Mouse (Mus musculus): ENCODE results near the gene Asphd2.
"Not testable (repeated sequence)": the region's sequence is repeated elsewhere in the genome, so short reads cannot be mapped to it uniquely, and the experiment has no call there.

The Asphd2 gene

GRCm38 (mm10) chr5:112394779-112395443 lies at the start of gene Asphd2:
Gene Asphd2 (minus strand): TSS chr5:112394866.
- peak; percentile 90 for DNase-seq (ENCODE audit: low spot score)

GRCm38 (mm10) chr5:112438535-112438934 lies 43.9 kb upstream of the Asphd2 start:
- DNase-seq (ENCODE audit: low spot score): no peak

DNA sequence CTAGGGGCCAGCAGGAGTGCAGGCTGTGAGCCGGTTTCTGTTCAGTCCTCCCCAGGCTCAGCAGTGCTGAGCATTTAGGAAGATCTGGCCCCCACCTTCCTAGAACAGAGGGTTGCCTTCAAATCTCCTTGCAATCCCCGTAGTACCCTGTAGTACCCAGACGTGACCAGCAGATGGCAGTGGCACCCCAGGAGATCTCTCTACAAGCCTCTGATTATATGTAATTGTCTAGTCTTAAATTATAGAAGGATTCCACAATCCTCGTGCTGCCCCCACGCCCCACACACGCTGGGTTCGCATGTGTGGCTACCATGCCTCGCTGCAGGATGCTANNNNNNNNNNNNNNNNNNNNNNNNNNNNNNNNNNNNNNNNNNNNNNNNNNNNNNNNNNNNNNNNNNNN lies 38.3 kb upstream of the Asphd2 start:
- DNase-seq (ENCODE audit: low spot score): peak; percentile 82

- DNase-seq (ENCODE audit: low spot score): no peak
Observed at GRCm38 (mm10) chr5:112432033-112432432, 37.4 kb upstream of the Asphd2 start.

DNA sequence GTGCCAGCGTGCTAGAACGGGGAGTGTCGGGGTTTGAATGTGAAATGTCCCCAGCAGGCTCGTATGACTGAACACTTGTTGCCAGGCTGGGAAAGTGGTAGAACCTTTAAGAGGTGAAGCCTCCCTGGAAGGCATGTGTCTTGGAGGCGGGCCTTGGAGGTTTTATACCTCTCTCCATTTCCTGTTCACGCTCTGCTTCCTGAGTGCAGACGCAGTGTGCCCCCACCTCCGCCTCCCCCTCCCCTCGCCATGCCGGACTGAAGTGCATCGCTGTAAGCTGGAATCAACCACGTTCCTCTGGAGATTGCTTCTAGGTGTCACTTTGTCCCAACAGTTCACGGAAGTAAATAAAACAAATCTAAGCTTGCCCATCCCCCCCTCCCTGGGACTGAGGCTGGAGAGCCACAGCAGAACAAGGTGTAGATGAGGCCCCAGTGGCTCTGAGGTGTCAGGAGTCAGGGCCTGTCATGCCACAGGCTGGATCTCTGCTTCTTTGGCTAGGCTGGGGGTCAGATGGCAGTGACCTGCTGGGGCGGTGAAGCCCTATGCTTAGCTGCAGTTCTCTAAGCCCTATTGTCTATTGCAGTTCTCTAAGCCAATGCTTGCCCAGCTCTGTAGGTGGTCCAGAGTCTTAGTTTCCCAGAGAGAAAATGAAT lies 36.6 kb upstream of the Asphd2 start:
- DNase-seq (ENCODE audit: low spot score): peak; percentile 31

DNA sequence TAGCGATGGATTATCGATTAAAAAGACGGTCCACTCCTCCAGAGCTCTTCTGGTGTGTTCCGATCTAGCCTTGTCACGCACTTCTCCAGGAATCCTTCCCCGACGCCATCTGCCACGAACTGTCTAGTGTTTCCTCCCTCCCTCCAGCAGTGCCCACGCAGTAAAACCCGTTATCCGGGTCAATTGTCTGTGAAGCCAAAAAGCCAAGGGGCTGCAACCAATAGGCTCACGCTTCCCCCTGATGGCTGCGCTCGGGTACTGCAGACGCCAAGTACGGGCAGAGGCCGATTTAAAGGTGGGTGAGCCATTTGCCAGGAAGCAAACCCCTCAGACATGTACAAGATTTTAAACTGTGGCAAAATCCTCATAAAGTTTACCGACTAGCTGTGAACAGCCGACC lies 34.3 kb upstream of the Asphd2 start:
- peak; percentile 87 for DNase-seq (ENCODE audit: low spot score)

DNA sequence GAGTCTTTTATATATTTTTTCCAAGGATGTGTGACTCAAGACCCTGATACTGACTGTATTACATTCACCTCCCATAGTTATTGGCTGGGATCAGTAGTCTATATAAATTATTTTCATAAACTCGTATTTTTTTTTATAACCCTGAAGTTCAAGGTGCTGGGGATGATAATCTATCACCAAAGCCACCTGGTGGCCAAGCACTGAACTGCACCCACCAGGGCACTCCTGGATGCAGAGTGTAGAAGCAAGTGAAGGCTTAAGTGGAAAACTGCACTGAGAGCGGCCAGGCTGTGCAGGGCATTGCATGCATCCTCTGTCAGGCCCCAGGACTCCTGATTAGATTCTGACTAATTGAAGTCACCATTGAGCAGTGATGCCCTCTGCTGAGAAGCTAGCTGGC lies 32.6 kb upstream of the Asphd2 start:
- peak; percentile 80 for DNase-seq (ENCODE audit: low spot score)

GRCm38 (mm10) chr5:112426635-112427034 lies 32.0 kb upstream of the Asphd2 start:
- DNase-seq (ENCODE audit: low spot score): no peak

- peak; percentile 66 for DNase-seq (ENCODE audit: low spot score)
Observed at GRCm38 (mm10) chr5:112419535-112419934, 24.9 kb upstream of the Asphd2 start.

DNA sequence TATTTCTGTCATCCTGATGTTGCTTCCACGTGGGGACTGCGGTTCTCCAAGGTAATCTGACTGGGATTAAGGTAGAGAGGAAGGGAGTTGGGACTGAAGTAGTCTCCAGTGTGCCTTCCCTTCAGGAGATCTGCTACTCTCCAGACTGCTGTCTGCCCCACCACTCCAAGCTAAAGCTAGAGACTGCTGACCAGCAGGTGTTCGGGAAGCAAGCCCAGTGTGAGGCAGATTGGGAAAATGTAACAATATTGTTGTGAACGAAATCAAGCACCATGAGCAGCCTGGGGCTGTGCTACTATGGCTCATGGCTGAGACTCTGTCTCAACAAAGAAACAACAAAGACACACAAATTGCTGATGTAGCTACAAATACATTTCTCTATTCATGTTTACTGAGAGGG lies 23.4 kb upstream of the Asphd2 start:
- DNase-seq (ENCODE audit: low spot score): no peak

DNA sequence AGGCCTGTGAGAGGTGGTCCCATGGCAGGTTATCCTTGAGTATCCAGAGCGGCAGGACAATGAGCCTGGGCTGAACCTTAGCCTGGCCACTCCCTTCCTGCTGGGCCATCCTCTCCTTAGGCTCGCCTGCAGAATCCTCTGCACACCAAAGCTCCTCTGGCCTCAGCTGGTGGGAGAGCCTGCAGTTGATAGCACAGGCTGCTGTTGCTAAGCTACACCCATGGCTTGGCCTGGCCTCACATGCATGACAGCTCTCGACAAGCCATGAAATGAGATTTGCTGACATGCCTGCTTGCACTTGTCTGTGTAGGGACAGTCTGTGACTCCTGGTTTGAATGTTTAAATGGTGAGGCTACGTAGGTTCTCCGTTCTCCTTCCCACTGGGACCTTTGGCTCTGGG lies 22.0 kb upstream of the Asphd2 start:
- DNase-seq (ENCODE audit: low spot score): peak; percentile 45

DNA sequence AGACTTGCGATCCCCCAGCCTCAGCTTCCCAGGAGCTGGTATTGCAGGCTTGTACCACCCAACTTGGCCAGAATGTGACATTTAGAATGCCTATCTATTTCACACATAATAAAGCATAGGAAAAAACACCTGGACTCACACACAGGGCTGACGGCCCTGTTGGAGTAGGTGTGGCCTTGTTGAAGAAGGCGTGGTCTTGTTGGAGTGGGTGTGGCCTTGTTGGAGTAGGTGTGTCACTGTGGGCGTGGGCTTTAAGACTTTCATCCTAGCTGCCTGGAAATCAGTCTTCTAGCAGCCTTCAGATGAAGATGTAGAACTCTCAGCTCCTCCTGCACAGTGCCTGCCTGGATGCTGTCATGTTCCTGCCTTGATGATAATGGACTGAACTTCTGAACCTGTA lies 18.1 kb upstream of the Asphd2 start:
- not testable (repeated sequence) for DNase-seq (ENCODE audit: low spot score)

GRCm38 (mm10) chr5:112411514-112412335 lies 17.1 kb upstream of the Asphd2 start:
- DNase-seq (ENCODE audit: low spot score): peak; percentile 77

DNA sequence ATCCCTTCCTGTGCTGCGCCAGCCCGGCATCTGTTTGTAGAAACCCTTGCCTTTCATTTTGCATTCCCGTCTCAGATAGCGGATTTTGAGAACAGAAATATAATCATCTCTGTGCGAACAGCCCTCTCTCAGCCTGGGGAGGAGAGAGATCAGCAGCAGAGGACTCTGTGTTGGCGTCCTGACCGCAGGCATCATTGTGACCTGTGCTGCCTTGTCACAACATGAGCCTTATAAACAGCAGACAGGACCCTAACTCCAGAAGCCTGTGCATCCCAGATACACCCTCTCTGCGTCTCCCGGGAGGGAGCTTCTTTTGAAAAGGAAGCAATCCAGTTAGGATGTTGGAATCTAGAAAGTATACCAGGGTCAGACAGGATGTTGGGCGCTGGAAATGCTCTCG lies 16.4 kb upstream of the Asphd2 start:
- no peak for DNase-seq (ENCODE audit: low spot score)

DNA sequence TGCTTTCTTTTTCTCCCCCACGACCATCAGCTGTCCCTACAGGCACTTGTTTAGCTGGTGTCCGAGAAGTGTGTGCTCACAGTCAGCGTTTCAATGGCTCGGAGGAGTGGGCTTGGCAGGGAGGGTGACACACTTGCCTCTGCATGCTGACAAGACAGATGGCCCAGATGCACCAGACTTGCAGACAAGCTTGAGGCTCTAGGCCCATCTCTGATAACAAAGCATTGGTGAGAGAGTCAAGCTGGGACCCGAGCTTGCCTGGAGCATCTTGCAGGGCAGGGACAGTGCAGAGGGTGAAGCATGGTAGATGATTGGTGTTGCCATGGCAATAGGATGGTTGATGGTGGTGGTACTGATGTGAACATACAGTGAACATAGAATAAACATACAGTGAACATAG lies 14.6 kb upstream of the Asphd2 start:
- DNase-seq (ENCODE audit: low spot score): no peak

DNA sequence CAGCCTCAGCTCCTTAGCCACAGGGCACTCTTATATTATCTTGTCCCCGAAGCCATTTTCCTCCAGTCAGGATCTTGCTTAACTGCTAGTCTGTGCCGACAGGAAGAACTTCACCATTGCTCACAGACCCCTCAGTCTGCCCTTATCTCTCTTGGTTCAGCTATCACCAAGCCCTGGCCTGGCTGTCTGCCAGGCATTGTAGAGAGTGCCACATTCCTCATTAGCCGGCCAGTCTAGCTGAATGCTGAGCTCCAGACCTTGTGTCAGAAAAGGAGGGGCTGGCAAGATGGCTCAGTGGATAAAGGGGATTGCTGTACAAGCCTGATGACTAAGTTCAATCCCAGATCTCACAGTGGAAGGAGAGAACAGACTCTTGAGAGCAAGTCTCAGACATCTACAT lies 11.4 kb upstream of the Asphd2 start:
- no peak for DNase-seq (ENCODE audit: low spot score)

DNA sequence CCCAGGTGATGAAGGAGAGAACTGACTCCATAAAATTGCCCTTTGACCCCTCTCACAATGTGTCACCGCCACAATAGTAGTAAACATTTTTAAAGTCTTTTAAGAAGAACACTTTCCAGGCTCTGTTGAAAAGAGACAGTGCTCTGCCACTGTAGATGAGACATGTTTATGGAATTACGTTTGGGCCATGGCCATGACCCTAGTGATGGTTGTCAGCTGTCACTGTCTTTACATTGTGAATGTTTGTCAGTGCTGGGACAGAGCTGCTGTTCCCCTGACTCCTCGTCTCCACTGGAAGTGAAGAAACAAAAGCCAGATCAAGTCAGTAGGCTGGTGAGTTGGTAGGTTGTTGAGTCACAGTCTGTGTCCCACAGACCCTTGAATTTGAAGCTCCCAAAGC lies 7.8 kb upstream of the Asphd2 start:
- no peak for DNase-seq (ENCODE audit: low spot score)

DNA sequence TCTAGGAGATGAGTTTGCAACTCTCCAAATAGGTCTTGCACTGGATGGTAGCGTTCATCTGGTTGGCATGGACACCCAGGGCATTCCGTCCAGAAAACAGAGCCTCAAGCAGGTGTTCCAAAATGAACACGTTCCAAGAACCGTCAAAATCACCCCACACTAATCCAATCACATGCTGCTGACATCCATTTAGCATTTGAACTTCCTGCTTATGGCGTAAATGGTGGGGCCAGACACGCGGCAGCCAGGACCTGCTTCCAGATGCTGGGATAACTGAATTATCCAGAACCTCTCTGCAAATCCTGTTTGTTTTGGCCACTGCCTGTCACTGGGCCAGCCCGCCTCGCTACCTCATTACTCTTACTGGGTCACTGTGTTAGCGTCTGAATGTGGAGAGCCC lies 4.6 kb upstream of the Asphd2 start:
- DNase-seq (ENCODE audit: low spot score): no peak

DNA sequence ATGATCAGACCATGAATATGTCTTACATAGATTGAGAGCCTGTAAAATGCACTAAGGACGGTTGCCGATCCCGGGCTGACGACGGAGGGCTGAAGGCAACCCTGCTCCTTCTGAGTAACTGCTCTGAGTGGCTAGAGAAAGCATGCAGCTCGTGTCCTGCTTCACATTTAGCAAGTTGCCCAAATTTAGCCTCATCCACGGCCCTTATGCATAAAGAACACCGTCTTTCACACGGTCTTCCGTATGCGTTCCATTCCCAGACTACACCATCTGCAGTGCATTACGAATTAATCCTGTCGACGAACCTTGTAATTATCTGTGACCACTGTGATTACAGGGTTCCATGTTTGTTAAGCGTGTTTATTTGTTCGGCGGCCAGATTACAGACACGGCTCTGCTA lies 1.4 kb upstream of the Asphd2 start:
- peak; percentile 33 for DNase-seq (ENCODE audit: low spot score)

GRCm38 (mm10) chr5:112394415-112394763 lies 277 bp downstream of the Asphd2 start:
- no peak for DNase-seq (ENCODE audit: low spot score)

DNA sequence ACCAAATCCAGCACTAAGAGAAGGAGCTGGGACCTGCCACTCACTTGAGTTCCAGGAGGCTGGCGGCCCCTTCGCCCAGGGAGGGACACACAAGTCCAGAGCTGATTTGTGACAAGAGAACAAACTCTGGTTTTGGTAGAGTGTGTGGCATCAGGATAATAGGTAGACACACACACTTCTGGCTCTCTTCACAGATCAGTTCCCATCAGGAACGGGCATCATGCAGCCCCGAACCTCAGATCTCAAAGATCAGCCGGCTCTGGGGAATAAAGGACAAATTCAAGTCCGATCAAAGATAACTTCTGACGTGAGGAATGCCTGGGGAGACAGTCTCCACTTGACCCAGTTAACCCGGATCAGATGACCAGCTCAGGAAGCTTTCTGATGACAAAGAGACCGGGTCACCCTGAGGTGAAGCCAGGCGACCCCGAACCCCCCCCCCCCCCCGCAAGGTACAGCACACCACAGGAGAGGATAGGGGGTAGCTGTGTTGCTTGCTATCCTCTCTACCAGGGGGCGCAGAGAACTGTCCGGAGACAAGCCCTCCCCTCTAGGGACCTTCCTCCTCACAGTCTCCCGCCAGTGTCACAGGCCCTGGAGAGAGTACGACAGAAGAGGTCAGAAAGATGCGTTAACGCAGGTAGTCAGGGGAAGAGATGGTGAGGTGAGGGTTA lies 788 bp downstream of the Asphd2 start:
- DNase-seq (ENCODE audit: low spot score): peak; percentile 32

DNA sequence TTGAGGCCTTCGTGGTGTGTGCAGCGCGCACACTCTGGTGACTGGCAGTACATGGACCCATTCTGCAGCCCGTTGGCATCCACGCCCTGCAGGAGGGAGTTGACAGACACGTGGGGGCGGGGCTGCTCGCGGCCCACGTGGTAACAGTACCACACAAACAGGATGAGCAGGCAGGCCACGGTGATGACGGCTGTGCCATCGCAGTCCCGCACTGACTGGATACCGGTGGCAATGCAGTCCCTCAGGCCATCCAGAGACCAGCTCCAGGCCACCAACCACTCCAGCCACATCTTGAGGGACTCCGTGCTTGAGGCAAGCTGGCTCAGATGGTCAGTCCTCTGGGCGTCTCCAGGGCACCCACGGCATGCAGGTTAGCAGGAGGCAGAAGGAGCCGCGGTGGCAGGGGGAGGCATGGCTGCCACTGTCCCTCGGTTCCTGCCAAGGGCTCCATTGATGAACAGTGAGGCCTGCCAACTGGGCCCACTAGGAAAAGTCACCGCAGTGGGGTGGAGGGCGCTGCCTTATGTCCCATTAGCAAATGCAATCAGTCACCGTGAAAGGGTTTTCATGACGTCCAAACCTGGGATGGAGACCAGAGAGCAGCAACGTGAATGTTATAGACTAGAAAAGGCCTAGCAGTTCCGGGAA lies 2.9 kb downstream of the Asphd2 start:
- no peak for DNase-seq (ENCODE audit: low spot score)

All from embryo, embryonic 10.5 days (tissue).